Mouse (Mus musculus): ENCODE measurements around the gene Pcsk2.

- TF ChIP-seq CTCF (IDR thresholded peaks at IDR 0.05; ENCODE audit: low read depth) (no peak), EP300 (IDR thresholded peaks at IDR 0.05; ENCODE audit: low read depth) (no peak)
Measured at GRCm38 (mm10) chr2:143796335-143797013, 250.5 kb downstream of the Pcsk2 start.
